Comparison of ENCODE assay signal across 22 mouse cellular contexts in the genomic region with DNA sequence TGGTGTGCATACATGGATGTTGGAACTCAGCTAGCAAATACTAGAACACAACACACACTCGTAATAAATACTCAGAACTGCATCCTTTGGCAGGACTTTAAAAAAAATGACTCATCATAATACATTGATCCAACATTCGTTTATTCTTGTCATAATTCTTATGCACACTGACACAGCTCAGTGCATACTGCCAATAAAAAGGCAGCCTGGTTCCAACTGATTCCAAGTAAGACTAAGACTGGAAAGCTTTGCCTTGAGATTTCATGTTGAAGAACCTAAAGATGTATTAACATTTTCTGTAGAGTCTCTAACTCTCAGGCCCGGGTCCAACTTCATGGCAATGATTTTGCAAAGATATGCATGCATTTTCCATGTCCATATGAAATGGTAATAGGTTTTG.
DNase-seq lines count a peak whose midpoint lies in the region; ATAC-seq and TF ChIP-seq lines count a peak whose summit lies in the region.
"Had no signal": no experiment of that assay in that cellular context is flagged by ENCODE, and none has a peak within 500 bp of the region (broad histone marks: within the 10 kb centered on the region; RNA-seq: fewer than 3 reads in every experiment).

No protein-coding gene starts in this region.

- peak; percentile 31 for DNase-seq in embryonic facial prominence, embryonic 14.5 days (ENCODE audit: low spot score)
- no peak for DNase-seq in embryonic facial prominence, embryonic 10.5 days (ENCODE audit: low spot score)
- peak; percentile 32 for DNase-seq in forebrain, postnatal 0 days
- DNase-seq in forebrain, embryonic 11.5 days (ENCODE audit: low spot score) = no peak
- DNase-seq in layer of hippocampus, adult 2 months (ENCODE audit: low spot score in 2 of 2) = no peak
- DNase-seq in layer of hippocampus, adult 9-11 months = no peak
- peak; percentile 27 for DNase-seq in skeletal muscle tissue, adult 2 months (ENCODE audit: low read depth, low spot score)
- no peak for DNase-seq in cerebellum, postnatal 10 days
- DNase-seq: adrenal gland, adult 8-10 months; adrenal gland, postnatal 36 days; cerebellum, adult 11 months; cerebellum, adult 8-10 months; cerebellum, postnatal 25 days; gastrocnemius, postnatal 36 days; heart, postnatal 36 days; kidney, adult 2 months had no signal

- no peak overlapping the region for H3K4me3 ChIP-seq in embryonic facial prominence, embryonic 14.5 days (ENCODE audit: low read depth, low read length)
- H3K4me3 ChIP-seq in embryonic facial prominence, embryonic 10.5 days = no peak overlapping the region
- H3K4me3 ChIP-seq in forebrain, postnatal 0 days (ENCODE audit: low read depth, low read length) = no peak overlapping the region
- no peak overlapping the region for H3K4me3 ChIP-seq in forebrain, embryonic 11.5 days (ENCODE audit: low read depth, low read length)
- no peak overlapping the region for H3K4me3 ChIP-seq in layer of hippocampus, adult 2 months
- H3K4me3 ChIP-seq: embryonic facial prominence, embryonic 13.5 days; heart, embryonic 15.5 days; hindbrain, embryonic 15.5 days had no signal

- no peaks in the 10 kb centered on the region for H3K36me3 ChIP-seq in embryonic facial prominence, embryonic 14.5 days (ENCODE audit: control insufficient read depth, insufficient read depth, low read length)
- peaks cover 2% of the 10 kb centered on the region; the same call in 1 of the 2 replicates for H3K36me3 ChIP-seq in embryonic facial prominence, embryonic 10.5 days (replicated peaks)
- peaks cover 12% of the 10 kb centered on the region for H3K36me3 ChIP-seq in forebrain, postnatal 0 days (ENCODE audit: insufficient read depth)
- H3K36me3 ChIP-seq in forebrain, embryonic 11.5 days (ENCODE audit: control insufficient read depth, insufficient read depth, low read length) = peaks cover 2% of the 10 kb centered on the region; the same call in 1 of the 2 replicates
- H3K36me3 ChIP-seq: embryonic facial prominence, embryonic 13.5 days; heart, embryonic 15.5 days had no signal

- H3K4me1 ChIP-seq in embryonic facial prominence, embryonic 14.5 days (ENCODE audit: control insufficient read depth, insufficient read depth, low read length) = no peaks in the 10 kb centered on the region
- no peaks in the 10 kb centered on the region for H3K4me1 ChIP-seq in embryonic facial prominence, embryonic 10.5 days
- no peaks in the 10 kb centered on the region for H3K4me1 ChIP-seq in forebrain, postnatal 0 days (ENCODE audit: insufficient read depth)
- H3K4me1 ChIP-seq in forebrain, embryonic 11.5 days (replicated peaks; ENCODE audit: control insufficient read depth, insufficient read depth, low read length) = no peaks in the 10 kb centered on the region
- H3K4me1 ChIP-seq: embryonic facial prominence, embryonic 13.5 days; heart, embryonic 15.5 days; hindbrain, embryonic 15.5 days had no signal

- TF ChIP-seq CTCF in forebrain, postnatal 0 days (IDR thresholded peaks at IDR 0.05; ENCODE audit: low read depth) = no peak
- TF ChIP-seq CTCF in layer of hippocampus, adult 2 months (conservative IDR thresholded peaks at IDR 0.05) = no peak

- H3K4me2 ChIP-seq in embryonic facial prominence, embryonic 14.5 days (ENCODE audit: low read depth, low read length) = no peak overlapping the region
- H3K4me2 ChIP-seq in forebrain, postnatal 0 days (ENCODE audit: low read depth) = no peak overlapping the region
- H3K4me2 ChIP-seq in forebrain, embryonic 11.5 days (ENCODE audit: low read depth, low read length, severe bottlenecking) = no peak overlapping the region
- H3K4me2 ChIP-seq: embryonic facial prominence, embryonic 13.5 days; heart, embryonic 11.5 days; heart, embryonic 15.5 days; hindbrain, embryonic 15.5 days had no signal

- 85% methylated on average over 3 of the region's 3 CpGs for WGBS in embryonic facial prominence, embryonic 14.5 days
- WGBS in embryonic facial prominence, embryonic 10.5 days = 87% methylated on average over 3 of the region's 3 CpGs
- 69% methylated on average over 3 of the region's 3 CpGs for WGBS in forebrain, postnatal 0 days
- 89% methylated on average over 3 of the region's 3 CpGs for WGBS in forebrain, embryonic 11.5 days

- ATAC-seq in embryonic facial prominence, embryonic 14.5 days (ENCODE audit: low read depth) = no peak
- peak; percentile 73 for ATAC-seq in forebrain, postnatal 0 days
- no peak for ATAC-seq in forebrain, embryonic 11.5 days (replicated peaks; ENCODE audit: low FRiP score)
- ATAC-seq: intestine, embryonic 16.5 days; Patski had no signal

- no peak overlapping the region for H3K9ac ChIP-seq in embryonic facial prominence, embryonic 14.5 days (ENCODE audit: low read depth, low read length)
- H3K9ac ChIP-seq in forebrain, postnatal 0 days = no peak overlapping the region
- no peak overlapping the region for H3K9ac ChIP-seq in forebrain, embryonic 11.5 days (ENCODE audit: low read length)
- H3K9ac ChIP-seq: embryonic facial prominence, embryonic 13.5 days; heart, embryonic 15.5 days; hindbrain, embryonic 15.5 days had no signal

- H3K27me3 ChIP-seq in embryonic facial prominence, embryonic 14.5 days (replicated peaks; ENCODE audit: control insufficient read depth, insufficient read depth, low read length) = no peaks in the 10 kb centered on the region
- H3K27me3 ChIP-seq in embryonic facial prominence, embryonic 10.5 days (replicated peaks; ENCODE audit: low read depth, poor library complexity, severe bottlenecking) = no peaks in the 10 kb centered on the region
- H3K27me3 ChIP-seq in forebrain, postnatal 0 days (ENCODE audit: insufficient read depth, low read length) = no peaks in the 10 kb centered on the region
- H3K27me3 ChIP-seq in forebrain, embryonic 11.5 days (ENCODE audit: control insufficient read depth, insufficient read depth, low read length) = no peaks in the 10 kb centered on the region
- H3K27me3 ChIP-seq: embryonic facial prominence, embryonic 13.5 days; heart, embryonic 15.5 days; hindbrain, embryonic 15.5 days; Patski had no signal

- no peaks in the 10 kb centered on the region for H3K9me3 ChIP-seq in embryonic facial prominence, embryonic 14.5 days (ENCODE audit: control insufficient read depth, low read length)
- H3K9me3 ChIP-seq in embryonic facial prominence, embryonic 10.5 days = no peaks in the 10 kb centered on the region
- H3K9me3 ChIP-seq in forebrain, postnatal 0 days (ENCODE audit: low read length) = no peaks in the 10 kb centered on the region
- H3K9me3 ChIP-seq in forebrain, embryonic 11.5 days (ENCODE audit: control insufficient read depth, low read length) = no peaks in the 10 kb centered on the region
- H3K9me3 ChIP-seq: embryonic facial prominence, embryonic 13.5 days; heart, embryonic 15.5 days; hindbrain, embryonic 15.5 days had no signal

- no peak overlapping the region for H3K27ac ChIP-seq in embryonic facial prominence, embryonic 14.5 days (replicated peaks; ENCODE audit: low read depth, low read length)
- H3K27ac ChIP-seq in embryonic facial prominence, embryonic 10.5 days (replicated peaks) = no peak overlapping the region
- H3K27ac ChIP-seq in forebrain, postnatal 0 days (ENCODE audit: low read depth, low read length) = no peak overlapping the region
- no peak overlapping the region for H3K27ac ChIP-seq in forebrain, embryonic 11.5 days (ENCODE audit: low read depth, low read length)
- peak overlapping the region; percentile 43; the same call in 1 of the 2 replicates for H3K27ac ChIP-seq in layer of hippocampus, adult 2 months
- H3K27ac ChIP-seq: embryonic facial prominence, embryonic 13.5 days; heart, embryonic 15.5 days; hindbrain, embryonic 15.5 days had no signal

Comparison
In these comparisons a context has a peak if more than half of its experiments do, and no peak if none do; other contexts are left out.
1. DNase-seq: peak in embryonic facial prominence, embryonic 14.5 days (single experiment), forebrain, postnatal 0 days (single experiment) and skeletal muscle tissue, adult 2 months (single experiment); none in embryonic facial prominence, embryonic 10.5 days (single experiment), forebrain, embryonic 11.5 days (single experiment), layer of hippocampus, adult 2 months (0 of 2), layer of hippocampus, adult 9-11 months (single experiment) and cerebellum, postnatal 10 days (0 of 2).